Mouse (Mus musculus) retina, adult 2 months (tissue): ENCODE measurements around the gene Adcy10.

Experiments
- DNase-seq: peaks from one replicate; pipeline ENCODE4 v3.0.0-alpha.2; 2012; ENCODE audit warnings: low read depth, low spot score

Gene Adcy10

DNA sequence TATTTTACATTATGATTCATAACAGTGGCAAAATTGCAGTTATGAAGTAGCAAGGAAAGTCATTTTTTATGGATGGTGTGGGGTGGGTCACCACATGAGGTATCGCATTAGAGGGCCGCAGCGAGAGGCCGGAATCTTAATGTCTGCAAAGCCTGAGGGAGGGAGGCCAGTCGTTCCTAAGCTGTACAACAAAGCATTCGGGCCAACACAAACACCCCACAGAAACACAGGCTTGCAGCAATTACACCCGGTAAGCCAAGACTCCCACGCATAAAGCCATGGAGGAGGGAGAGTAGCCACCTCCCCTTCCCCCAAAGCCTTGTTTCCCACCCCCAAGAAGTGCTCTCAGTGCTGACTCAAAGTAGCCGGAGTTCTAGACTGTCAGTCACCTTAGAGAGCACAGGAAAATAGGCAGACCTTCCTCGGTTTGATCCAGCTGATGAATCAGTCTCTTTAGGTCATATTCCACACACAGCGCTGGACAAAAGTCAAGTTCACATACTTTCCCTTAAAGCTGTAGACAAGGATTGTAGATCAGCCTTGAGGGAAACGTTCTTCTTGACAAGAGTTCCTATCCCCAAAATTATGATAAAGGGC lies 51.2 kb downstream of the Adcy10 start:
- DNase-seq, result no peak

DNA sequence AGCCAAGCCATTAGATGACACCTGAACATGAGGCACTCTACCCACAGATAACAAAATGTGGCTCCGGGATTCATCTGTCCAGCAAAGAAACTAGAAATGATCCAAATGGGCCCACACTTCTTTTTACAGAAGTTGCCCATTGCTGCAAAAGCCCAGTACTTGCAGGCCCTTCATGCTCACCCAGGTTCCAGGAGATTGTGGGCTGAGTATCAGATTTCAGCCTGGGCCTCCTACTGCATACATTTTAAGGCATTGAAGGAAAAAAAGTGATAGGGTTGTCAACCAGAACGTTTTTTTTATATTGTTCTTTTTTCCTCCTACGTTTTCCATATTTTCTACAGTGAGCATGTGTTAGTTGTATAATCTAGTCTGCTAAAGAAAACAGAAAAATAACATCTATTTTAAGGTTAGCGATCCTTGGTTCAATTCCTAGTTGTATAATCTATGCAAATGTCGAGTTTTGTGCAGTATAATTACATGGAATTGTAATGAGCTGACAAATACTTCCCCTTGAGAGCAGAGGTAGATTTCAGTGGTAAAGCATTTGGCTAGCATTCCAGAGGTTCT lies 52.3 kb downstream of the Adcy10 start:
- no peak for DNase-seq

DNA sequence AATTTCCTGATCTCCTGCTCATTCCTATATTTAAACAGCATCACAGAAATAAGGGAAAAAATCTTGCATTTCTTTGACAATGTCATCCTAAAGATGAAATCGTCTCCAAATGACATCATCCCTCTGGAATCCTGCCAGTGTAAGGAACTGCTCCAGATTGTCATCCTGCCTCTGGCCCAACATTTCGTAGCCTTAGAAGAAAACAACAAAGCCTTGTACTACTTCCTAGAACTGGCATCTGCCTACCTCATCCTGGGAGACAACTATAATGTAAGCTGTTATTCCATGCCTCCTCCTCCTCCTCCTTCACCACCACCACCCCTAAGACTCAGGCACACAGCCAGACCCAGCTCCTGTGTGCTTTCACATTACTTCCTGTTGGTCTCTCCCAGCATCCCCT lies 71.7 kb downstream of the Adcy10 start:
- no peak for DNase-seq

DNA sequence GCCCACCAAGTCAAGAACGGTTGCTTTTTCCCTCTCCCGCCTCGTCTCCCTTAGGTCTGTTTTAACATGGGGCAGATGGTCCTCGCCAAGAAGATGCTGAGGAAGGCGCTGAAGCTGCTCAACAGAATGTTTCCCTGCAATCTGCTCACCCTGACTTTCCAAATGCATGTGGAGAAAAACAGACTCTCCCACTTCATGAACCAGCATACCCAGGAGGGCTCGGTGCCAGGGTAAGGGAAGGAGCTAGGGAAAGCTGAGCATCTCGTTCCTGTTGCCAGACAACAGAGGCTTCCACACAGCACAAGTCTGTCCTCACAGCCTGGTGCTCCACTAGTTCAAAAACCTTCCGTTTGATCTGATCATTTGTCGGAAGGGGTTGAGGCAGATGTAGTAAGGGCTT lies 74.1 kb downstream of the Adcy10 start:
- DNase-seq, result no peak

DNA sequence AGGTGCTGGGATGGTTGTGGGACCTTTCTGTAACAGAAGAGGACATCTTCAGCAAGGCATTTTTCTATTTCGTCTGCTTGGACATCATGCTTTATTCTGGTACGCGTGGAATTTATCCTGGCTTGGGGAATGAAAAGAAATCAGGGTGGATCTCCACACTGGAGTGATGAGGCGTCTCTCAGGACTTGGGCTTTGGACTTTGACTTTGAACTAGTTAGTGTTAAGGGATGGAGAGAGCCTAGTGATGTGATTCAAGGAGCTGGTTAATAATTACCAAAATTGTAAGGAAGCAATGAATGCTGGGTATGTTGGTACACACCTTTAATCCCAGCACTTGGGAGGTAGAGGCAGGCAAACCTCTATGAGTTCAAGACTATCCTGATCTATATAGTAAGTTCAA lies 80.3 kb downstream of the Adcy10 start:
- no peak for DNase-seq

DNA sequence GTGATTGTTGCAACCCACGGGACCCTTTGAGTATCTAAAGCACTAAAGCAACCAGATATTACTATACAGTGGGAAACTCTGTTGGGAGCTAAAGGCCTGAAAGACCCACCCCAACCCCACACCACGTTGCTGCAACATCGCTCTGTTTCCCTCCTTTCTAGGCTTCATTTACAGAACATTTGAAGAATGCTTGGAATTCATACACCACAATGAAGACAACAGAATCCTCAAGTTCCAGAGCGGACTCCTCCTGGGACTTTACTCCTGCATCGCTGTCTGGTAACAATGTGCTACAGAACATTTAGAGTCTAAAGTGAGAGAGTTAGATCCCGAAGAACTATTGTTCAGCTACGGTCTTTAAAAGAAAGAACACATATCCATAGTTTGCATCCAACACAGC lies 82.5 kb downstream of the Adcy10 start:
- no peak for DNase-seq

DNA sequence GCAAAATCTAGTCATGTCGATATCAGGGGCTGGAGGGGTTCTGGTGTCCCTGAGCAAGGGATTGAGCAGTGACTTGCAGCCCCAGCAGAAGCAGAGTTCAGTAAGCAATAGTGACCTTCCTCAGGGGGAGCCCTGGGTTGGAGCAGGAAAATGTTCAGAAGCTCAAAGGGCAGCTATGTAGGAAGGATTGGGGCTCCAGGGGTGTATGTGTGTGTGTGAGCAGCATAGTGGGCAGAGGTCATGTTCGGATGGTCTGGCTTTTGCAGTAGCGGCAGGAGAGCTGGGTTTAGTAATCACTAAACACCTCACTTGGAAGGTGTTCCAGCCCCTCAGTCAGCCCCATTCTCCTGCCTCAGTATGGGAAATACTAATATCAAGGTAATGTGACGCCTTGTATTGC lies 91.0 kb downstream of the Adcy10 start:
- DNase-seq, result no peak

DNA sequence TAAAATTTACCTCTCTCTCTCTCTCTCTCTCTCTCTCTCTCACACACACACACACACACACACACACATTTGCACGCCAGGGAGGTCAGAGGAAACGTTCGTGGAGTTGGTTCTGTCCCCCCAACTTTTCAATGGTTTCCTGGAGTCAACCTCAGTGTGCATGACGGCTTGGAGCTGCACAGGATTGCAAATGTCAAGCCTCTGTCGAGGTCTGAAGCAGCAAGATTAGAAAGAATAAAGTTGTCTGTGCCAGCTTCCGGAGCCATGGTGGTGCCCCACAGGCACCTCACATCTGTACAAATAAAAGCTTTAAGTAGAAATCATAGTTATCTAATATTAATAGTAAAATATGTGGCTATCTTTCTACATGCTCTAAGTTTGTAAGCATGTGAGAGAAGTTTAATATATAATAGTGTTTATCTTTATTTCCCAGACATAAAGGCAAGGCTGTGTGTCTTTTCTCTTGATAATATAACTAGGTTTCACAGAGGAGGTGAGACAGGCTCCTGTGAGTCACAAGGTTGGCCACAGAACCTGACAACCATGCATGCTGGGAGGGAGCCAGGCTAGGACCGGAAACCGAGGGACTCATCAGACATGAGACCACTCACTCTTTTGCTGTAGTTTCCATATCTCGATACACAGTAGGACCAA lies 91.6 kb downstream of the Adcy10 start:
- DNase-seq, result no peak

DNA sequence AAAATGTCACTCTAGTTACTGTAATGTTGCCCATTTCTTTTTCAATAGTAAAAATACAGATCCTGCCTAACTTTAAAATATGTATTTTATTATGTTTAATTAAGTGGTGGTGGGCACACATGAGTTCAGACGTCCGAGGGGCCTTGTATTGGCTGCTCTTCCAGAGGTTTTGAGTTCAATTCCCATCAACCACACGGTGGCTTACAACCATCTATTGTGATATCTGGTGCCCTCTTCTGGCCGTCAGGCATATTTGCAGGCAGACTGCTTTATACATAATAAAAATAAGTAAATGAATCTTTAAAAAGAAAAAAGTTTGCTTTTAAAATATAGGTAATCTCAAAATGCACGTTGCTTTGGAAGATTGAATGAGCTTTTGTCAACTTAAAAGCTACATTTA lies 94.3 kb downstream of the Adcy10 start:
- peak; percentile 13 for DNase-seq

DNA sequence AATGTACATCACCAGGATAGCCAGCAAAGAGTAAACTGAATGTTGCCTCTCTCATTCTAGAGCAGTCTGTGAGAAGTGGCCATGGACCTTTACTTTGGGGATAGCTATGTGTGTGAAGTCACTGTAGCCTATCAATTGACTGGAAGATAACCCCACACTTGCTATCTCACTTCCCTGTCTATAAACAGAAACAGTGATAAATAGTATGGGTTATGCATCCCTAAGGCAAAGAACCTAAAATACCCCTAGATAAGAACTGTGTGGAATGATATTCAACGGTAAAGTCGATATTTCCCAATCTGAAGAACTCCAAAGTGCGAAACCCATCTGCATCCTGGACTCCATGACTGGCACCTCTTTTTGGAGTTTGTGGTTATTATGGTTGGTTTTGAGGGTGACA lies 96.3 kb downstream of the Adcy10 start:
- no peak for DNase-seq

DNA sequence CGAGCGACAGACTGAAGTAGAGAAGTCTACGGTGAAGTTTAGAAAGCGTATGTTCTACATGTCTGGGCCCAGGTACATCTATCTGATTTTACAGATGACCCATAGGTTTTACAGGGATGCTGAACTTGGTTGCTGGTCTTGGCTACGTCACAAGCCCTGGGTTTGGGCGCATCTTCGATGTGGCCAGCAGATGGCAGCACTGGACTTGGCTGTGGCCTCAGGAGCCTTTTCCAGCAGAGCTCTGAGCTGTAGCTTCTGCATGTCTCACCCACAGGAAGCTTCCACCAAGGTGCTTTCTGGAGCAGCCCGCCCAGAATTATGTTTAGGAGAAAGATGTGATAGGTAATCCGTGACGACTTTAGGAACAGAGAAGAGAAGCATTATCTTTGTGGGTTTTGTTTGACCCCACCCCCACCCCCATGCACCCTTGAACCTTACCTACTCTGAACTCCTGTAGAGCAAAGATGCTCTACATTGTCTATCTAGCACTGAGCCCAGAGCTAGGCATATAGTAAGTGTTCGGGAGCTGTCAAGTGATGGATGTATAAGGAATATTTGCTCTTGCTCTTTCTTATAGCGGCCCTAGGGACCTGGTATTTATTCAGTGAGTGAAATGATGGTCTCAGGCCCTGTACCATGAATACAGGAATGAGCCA lies 98.7 kb downstream of the Adcy10 start:
- peak; percentile 66 for DNase-seq

DNA sequence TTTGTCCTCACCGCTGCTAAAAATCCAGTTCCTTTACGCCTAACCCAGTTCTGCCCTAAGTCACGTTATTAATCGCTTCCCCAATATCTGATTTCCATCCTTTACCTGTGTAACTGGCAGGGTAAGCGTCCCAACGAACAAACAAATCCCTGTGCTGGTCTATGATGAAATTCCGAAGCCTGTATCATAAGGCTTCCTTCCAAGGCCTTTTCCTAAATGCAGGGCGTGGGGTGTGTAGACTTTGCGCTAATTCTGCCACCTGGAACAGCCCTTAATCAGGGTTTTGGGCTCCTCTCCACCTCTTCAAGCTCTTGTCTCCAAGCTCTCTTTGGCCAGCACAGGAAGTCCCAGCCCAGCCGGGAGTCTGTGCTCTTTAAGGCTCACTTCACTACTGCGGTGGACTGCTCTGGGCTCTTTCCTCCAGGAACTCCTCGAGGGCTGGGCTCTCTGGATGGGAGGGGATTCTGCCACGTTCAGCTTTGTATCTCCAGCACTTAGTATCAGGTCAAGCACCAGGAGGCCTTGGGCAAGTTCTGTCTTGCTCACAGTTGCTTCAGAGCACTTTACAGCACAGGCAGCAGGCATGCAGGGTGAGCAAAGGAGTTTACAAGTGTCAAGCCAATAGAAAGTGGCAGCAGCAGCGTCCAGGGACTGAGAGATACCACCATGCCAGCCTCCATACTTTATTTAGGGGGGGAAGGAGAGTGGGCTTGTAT lies 100.6 kb downstream of the Adcy10 start:
- no peak for DNase-seq

DNA sequence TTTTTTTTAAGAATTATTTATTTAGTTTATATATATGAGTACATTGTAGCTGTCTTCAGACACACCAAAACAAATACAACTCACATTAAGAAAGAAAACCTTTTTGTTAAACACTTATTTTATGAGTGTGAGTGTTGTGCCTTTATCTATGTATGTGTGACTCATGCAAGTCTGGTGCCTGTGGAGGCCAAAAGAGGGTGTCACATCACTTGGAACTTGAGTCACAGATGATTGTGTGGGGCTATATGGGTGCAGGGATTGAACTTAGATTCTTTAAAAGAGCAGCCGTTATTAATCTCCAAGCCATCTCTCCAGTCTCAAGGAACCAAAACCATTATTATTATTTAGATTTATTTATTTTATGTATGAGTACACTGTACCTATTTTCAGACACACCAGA lies 101.4 kb downstream of the Adcy10 start:
- DNase-seq, result no peak

DNA sequence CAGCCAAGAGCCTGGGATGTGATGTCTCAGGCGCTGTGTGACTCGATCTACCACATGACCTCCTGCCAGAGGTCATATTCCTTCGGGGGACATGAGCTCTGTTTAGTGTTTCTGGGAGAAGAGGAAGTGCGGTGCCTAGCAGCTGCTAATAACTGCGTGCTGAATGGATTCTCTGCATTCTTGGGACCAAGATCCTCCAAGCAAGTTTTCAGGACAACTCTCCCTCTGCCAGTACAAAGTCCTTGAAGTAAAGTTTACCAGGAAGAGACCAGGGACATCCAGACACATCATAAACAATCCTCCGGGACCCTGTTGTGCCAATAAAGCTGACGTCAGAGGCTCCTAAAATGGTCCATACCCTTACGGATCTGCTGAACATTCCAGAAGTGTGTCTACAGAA lies 102.9 kb downstream of the Adcy10 start:
- no peak for DNase-seq

DNA sequence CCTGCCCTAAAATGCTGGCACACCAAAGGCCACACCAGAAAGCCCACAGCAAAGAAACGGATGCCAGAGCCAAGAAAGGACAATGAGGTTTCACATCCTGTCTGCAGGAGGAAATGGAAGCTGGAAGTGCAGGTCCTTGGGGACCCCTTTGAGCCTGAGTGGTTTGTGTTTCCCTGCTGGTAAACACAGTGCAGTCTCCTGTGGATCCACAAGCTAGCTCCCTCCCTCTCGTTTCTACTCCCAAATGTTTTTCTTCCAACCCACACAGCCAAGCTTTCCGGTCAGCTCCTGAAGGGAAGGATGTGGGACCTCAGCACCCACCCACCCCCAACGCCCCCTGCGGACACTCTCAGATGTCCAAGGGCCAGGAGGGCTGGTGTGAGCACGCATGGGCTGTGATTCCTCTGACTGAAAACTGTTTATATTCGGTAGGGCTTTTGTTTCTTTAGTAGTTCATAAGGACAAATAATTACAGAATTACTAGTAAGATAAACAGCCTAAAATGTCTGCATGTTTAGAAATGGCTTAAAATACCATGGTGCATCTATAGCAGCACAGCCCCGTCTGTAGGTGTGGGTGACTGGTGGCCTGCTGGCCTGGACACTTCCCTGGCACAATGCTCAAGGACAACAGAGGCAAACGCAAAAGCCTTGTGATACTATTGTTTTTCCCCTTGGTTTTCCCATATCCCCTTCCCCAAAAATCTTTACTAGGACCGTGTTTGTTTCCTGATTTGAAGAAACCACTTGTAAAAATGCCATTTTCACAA lies 104.5 kb downstream of the Adcy10 start:
- DNase-seq, result no peak

DNA sequence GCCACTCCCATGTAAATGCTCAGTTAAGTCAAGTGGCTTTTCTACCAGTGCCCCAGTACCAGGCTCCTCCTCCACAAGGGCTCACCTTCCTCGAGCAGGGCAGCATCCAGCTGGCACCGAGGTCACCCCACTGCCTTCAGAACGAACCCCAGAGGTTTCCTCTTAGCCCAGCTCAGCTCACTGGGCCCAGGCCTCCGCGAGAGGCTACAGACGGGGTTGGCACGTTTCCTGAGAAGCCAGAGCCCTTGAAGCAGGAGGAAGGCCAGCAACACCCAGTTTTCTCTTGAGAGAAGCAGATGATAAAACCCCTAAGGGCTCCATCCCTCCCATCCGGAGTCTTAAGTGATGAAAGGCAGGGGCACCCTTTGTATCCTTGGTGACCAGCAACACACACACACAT lies 105.8 kb downstream of the Adcy10 start:
- no peak for DNase-seq

DNA sequence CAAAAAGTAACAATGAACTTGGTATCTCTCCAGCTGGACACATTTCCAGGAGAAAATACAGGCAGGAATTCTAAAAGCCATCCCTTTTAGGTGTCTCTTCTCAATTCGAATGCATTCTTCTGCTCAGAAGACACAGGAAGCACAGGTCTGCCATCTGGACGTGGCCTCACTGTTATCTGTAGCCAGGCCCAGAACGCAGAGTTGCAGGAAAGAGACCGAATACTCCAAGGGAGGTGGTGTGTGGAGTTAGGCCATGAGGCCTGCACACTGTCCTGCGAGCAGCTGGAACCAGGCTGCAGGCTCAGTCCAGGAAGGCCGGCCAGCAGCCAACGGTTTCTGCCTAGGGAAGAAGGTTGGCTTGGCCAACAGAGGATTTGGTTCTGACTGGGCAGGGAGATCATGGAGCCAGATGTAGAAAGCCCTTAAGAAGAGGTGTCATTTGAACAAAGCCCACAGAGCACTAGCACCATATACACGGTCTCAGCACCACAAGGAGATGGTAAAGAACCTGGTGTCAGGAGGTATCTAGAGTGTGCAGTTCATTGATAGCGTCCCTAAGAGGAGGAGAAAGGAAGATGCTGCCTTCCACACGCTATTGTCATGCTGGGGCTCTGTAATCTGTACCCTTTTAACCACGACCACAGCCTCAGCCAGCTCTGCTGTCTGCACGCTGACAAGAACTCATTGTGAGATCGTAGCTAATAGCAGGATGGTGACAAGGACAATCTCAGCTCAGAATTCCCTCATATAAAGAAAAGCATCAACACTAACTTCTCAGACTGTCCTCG lies 107.5 kb downstream of the Adcy10 start:
- DNase-seq, result no peak

DNA sequence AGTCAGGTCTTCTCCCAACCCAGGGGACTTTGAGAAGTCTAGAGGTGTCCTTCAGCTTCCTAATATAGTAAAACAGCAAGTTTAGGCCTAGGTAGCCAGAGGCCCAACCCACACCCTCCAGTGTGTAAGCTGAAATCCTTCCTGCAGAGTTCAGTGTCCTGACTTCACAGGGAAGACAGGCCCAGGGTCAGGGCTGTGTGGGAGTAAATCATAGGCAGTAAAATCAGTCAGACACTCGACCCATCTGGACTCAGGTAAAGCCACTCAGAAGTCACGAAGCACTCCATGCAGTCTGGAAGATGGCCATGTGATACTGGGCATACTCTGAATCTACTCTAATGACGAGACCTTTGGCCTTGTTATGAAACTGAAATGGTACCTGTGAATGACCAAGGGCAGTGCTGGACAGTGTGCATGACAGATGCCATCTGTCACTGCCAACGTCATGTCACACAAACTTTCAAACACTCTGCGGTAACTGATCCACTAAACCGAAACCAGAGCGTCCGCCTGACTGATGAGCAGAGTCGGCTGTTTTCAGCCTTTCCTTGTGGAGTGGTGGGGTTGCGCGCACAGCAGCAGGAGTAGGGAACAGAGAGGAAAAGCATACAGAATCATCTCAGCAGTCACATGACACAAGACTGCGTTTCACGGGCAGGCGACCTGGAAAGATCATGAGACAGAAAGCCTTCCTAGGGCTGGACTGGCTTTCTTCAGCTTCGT lies 109.9 kb downstream of the Adcy10 start:
- DNase-seq, result no peak

DNA sequence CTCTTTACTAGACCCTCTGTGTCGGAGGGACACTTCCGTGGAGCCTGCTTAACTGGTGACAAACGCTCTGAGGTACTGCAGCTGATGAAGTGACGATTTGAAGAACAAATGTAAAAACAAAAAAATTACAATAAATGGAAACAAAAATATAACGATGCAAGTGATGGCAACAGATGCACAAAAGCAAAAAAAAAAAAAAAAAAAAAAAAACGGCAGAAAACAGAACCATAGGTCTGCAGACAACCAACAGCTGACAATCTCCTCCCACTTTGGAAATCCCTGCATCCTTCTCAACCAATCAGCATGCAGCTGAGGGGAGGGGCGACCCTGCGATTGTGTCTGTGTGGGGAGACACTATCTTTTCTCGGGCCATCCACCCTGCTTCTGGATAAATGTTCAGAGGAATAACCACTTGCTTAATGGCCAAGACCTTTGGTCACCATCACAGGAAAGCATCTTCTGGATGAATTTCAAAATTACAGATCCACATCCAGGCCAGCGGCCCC lies 116.8 kb downstream of the Adcy10 start:
- DNase-seq, result no peak

DNA sequence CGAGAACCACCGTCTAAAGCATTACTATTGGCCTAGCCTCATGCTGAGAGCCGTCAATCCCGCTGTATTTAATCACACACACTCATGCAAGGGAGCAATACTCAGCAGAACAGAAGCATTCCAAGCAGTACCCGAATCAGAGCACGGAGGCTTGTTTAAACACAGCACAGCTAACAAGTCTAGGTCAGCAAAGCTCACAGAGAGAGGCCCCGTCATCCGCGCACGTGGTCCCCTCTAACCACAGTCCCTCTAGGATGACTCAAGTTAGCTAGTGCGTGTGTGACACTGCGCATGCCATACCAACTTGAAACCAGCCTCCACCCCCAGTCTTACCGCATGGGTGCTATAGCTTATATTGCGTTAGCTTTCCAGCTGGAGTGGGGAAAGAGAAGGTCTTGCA lies 118.2 kb downstream of the Adcy10 start:
- no peak for DNase-seq
